Mouse (Mus musculus): ENCODE data around the gene Dnttip2. TPM values are rescaled to one million over a fixed set of nuclear protein-coding genes. Genes with fewer than 3 reads are reported as not detected.
A peak's percentile ranks its signal among the peaks of the same experiment; 100 is the strongest.

Dnttip2 gene
- polyA plus RNA-seq, 1 experiment from 2014 or later = 45.2 TPM

GRCm38 (mm10) chr3:122312936-122313629, 38.9 kb downstream of the Dnttip2 start:
- H3K4me2 ChIP-seq = no peak overlapping the region
- no peak overlapping the region for H3K27ac ChIP-seq
- no peak overlapping the region for H3K9ac ChIP-seq
- no peaks in the 10 kb centered on the region for H3K36me3 ChIP-seq (replicated peaks)
- H3K4me1 ChIP-seq = peaks cover 8% of the 10 kb centered on the region
- no peak for ATAC-seq (replicated peaks)
- WGBS = 75% methylated on average over 10 of the region's 10 CpGs
- no peak overlapping the region for H3K4me3 ChIP-seq
- H3K27me3 ChIP-seq (replicated peaks) = no peaks in the 10 kb centered on the region
- H3K9me3 ChIP-seq = no peaks in the 10 kb centered on the region

GRCm38 (mm10) chr3:122313936-122314335, 39.7 kb downstream of the Dnttip2 start:
- no peak overlapping the region for H3K4me2 ChIP-seq
- H3K9me3 ChIP-seq = no peaks in the 10 kb centered on the region
- no peak overlapping the region for H3K9ac ChIP-seq
- no peak overlapping the region for H3K27ac ChIP-seq
- H3K4me1 ChIP-seq = peaks cover 8% of the 10 kb centered on the region
- H3K27me3 ChIP-seq (replicated peaks) = no peaks in the 10 kb centered on the region
- 46% methylated on average over 7 of the region's 7 CpGs for WGBS
- H3K4me3 ChIP-seq = no peak overlapping the region
- no peaks in the 10 kb centered on the region for H3K36me3 ChIP-seq (replicated peaks)
- ATAC-seq (replicated peaks) = no peak

GRCm38 (mm10) chr3:122316621-122317020, 42.4 kb downstream of the Dnttip2 start:
- whole genome bisulfite sequencing = 16% methylated on average over 11 of the region's 11 CpGs
- no peak overlapping the region for H3K4me3 ChIP-seq
- peaks cover 8% of the 10 kb centered on the region for H3K4me1 ChIP-seq
- no peaks in the 10 kb centered on the region for H3K9me3 ChIP-seq
- ATAC-seq (replicated peaks) = no peak
- H3K4me2 ChIP-seq = peak overlapping the region; percentile 29
- H3K27me3 ChIP-seq (replicated peaks) = no peaks in the 10 kb centered on the region
- peak overlapping the region; percentile 25; the same call in 1 of the 2 replicates for H3K9ac ChIP-seq
- H3K36me3 ChIP-seq (replicated peaks) = no peaks in the 10 kb centered on the region
- H3K27ac ChIP-seq = no peak overlapping the region

GRCm38 (mm10) chr3:122317339-122317738, 43.2 kb downstream of the Dnttip2 start:
- no peak overlapping the region for H3K4me3 ChIP-seq
- no peaks in the 10 kb centered on the region for H3K27me3 ChIP-seq (replicated peaks)
- no peaks in the 10 kb centered on the region for H3K9me3 ChIP-seq
- H3K36me3 ChIP-seq (replicated peaks) = no peaks in the 10 kb centered on the region
- H3K9ac ChIP-seq = no peak overlapping the region
- 74% methylated on average over 6 of the region's 6 CpGs for WGBS
- no peak for ATAC-seq (replicated peaks)
- H3K27ac ChIP-seq = no peak overlapping the region
- H3K4me2 ChIP-seq = no peak overlapping the region
- peaks cover 8% of the 10 kb centered on the region for H3K4me1 ChIP-seq

GRCm38 (mm10) chr3:122322226-122322625, 48.0 kb downstream of the Dnttip2 start:
- Histone ChIP-seq H3K9me3 (no peaks in the 10 kb centered on the region), H3K27me3 (replicated peaks) (no peaks in the 10 kb centered on the region), H3K27ac (no peak overlapping the region), H3K9ac (no peak overlapping the region), H3K36me3 (replicated peaks) (no peaks in the 10 kb centered on the region), H3K4me1 (no peaks in the 10 kb centered on the region), H3K4me2 (no peak overlapping the region), H3K4me3 (no peak overlapping the region)
- ATAC-seq (replicated peaks) = no peak
- WGBS = 80% methylated on average over 9 of the region's 9 CpGs

- WGBS = 88% methylated on average over 6 of the region's 6 CpGs
- H3K27ac ChIP-seq = no peak overlapping the region
- H3K27me3 ChIP-seq (replicated peaks) = no peaks in the 10 kb centered on the region
- no peaks in the 10 kb centered on the region for H3K9me3 ChIP-seq
- no peaks in the 10 kb centered on the region for H3K36me3 ChIP-seq (replicated peaks)
- no peaks in the 10 kb centered on the region for H3K4me1 ChIP-seq
- no peak overlapping the region for H3K4me3 ChIP-seq
- ATAC-seq (replicated peaks) = no peak
- no peak overlapping the region for H3K4me2 ChIP-seq
- H3K9ac ChIP-seq = no peak overlapping the region
Measured at GRCm38 (mm10) chr3:122323841-122324240, 49.7 kb downstream of the Dnttip2 start.

GRCm38 (mm10) chr3:122324528-122324927, 50.3 kb downstream of the Dnttip2 start:
- Histone ChIP-seq H3K27me3 (replicated peaks) (no peaks in the 10 kb centered on the region), H3K4me1 (no peaks in the 10 kb centered on the region), H3K4me2 (no peak overlapping the region), H3K27ac (no peak overlapping the region), H3K36me3 (replicated peaks) (no peaks in the 10 kb centered on the region), H3K9me3 (no peaks in the 10 kb centered on the region), H3K4me3 (no peak overlapping the region), H3K9ac (no peak overlapping the region)
- WGBS = 98% methylated on average over 3 of the region's 3 CpGs
- ATAC-seq (replicated peaks) = no peak

- Histone ChIP-seq H3K27ac (no peak overlapping the region), H3K9me3 (no peaks in the 10 kb centered on the region), H3K27me3 (replicated peaks) (no peaks in the 10 kb centered on the region), H3K4me1 (no peaks in the 10 kb centered on the region), H3K9ac (no peak overlapping the region), H3K36me3 (replicated peaks) (no peaks in the 10 kb centered on the region), H3K4me3 (no peak overlapping the region), H3K4me2 (no peak overlapping the region)
- WGBS = 84% methylated on average over 12 of the region's 12 CpGs
- no peak for ATAC-seq (replicated peaks)
Measured at GRCm38 (mm10) chr3:122330484-122330883, 56.3 kb downstream of the Dnttip2 start.

- Histone ChIP-seq H3K4me2 (no peak overlapping the region), H3K27ac (no peak overlapping the region), H3K4me1 (no peaks in the 10 kb centered on the region), H3K9me3 (no peaks in the 10 kb centered on the region), H3K27me3 (replicated peaks) (no peaks in the 10 kb centered on the region), H3K4me3 (no peak overlapping the region), H3K36me3 (replicated peaks) (no peaks in the 10 kb centered on the region), H3K9ac (no peak overlapping the region)
- 19% methylated on average over 4 of the region's 4 CpGs for WGBS
- ATAC-seq (replicated peaks) = no peak
Measured at GRCm38 (mm10) chr3:122333493-122333892, 59.3 kb downstream of the Dnttip2 start.

- WGBS = 49% methylated on average over 7 of the region's 7 CpGs
- H3K4me3 ChIP-seq = no peak overlapping the region
- no peaks in the 10 kb centered on the region for H3K4me1 ChIP-seq
- H3K27me3 ChIP-seq (replicated peaks) = no peaks in the 10 kb centered on the region
- no peak overlapping the region for H3K27ac ChIP-seq
- no peak overlapping the region for H3K4me2 ChIP-seq
- H3K9ac ChIP-seq = no peak overlapping the region
- no peaks in the 10 kb centered on the region for H3K9me3 ChIP-seq
- ATAC-seq (replicated peaks) = no peak
- H3K36me3 ChIP-seq (replicated peaks) = no peaks in the 10 kb centered on the region
Measured at GRCm38 (mm10) chr3:122333902-122334301, 59.7 kb downstream of the Dnttip2 start.

- 83% methylated on average over 7 of the region's 7 CpGs for WGBS
- H3K4me2 ChIP-seq = no peak overlapping the region
- H3K4me3 ChIP-seq = no peak overlapping the region
Measured at GRCm38 (mm10) chr3:122334375-122334774, 60.2 kb downstream of the Dnttip2 start.

More at GRCm38 (mm10) chr3:122334375-122334774, 60.2 kb downstream of the Dnttip2 start:
- H3K4me1 ChIP-seq = no peaks in the 10 kb centered on the region
- H3K27ac ChIP-seq = no peak overlapping the region
- no peaks in the 10 kb centered on the region for H3K27me3 ChIP-seq (replicated peaks)
- H3K36me3 ChIP-seq (replicated peaks) = no peaks in the 10 kb centered on the region
- H3K9ac ChIP-seq = no peak overlapping the region
- ATAC-seq (replicated peaks) = no peak
- H3K9me3 ChIP-seq = no peaks in the 10 kb centered on the region

Measured in midbrain, embryonic 15.5 days (tissue).